Mouse (Mus musculus): Measurements from ENCODE around the gene Alyref2.

GRCm38 (mm10) chr1:171494241-171494640, 9.0 kb upstream of the Alyref2 start:
- no peak for TF ChIP-seq POLR2A (IDR thresholded peaks at IDR 0.05; ENCODE audit: borderline replicate concordance, extremely low read depth, low read depth, low read length)
- no peak for TF ChIP-seq CTCF (IDR thresholded peaks at IDR 0.05; ENCODE audit: insufficient read depth, low read length)

All from lung, adult 2 months (tissue).